In genomic region chr10:107011142-107011541, GRCm38 (mm10) we compare ENCODE assay signal across 26 mouse cellular contexts.
A peak's percentile ranks its signal among the peaks of the same experiment; 100 is the strongest.
DNase-seq lines count a peak whose midpoint lies in the region; ATAC-seq and TF ChIP-seq lines count a peak whose summit lies in the region.
"Had no signal": no experiment of that assay in that cellular context is flagged by ENCODE, and none has a peak within 500 bp of the region (broad histone marks: within the 10 kb centered on the region; RNA-seq: fewer than 3 reads in every experiment).

No protein-coding gene starts in this region.

- intact Hi-C loops in heart, postnatal 10 days (cut with DNase I), result no loop called here

- H3K4me2 ChIP-seq in heart, embryonic 13.5 days, result no peak overlapping the region
- H3K4me2 ChIP-seq in hindbrain, postnatal 0 days (ENCODE audit: low read depth, low read length), result no peak overlapping the region
- no peak overlapping the region for H3K4me2 ChIP-seq in hindbrain, embryonic 14.5 days (replicated peaks)
- no peak overlapping the region for H3K4me2 ChIP-seq in neural tube, embryonic 14.5 days (ENCODE audit: low read depth, low read length)
- H3K4me2 ChIP-seq: embryonic facial prominence, embryonic 12.5 days; forebrain, embryonic 13.5 days; forebrain, embryonic 15.5 days had no signal

- H3K27ac ChIP-seq in heart, embryonic 13.5 days (replicated peaks), result 0 out of 2 replicates have a peak overlapping the region, but pooled peaks have one; percentile 15
- H3K27ac ChIP-seq in hindbrain, postnatal 0 days, result no peak overlapping the region
- H3K27ac ChIP-seq in hindbrain, embryonic 14.5 days, result no peak overlapping the region
- H3K27ac ChIP-seq in neural tube, embryonic 14.5 days (ENCODE audit: low read depth, low read length), result no peak overlapping the region
- H3K27ac ChIP-seq: embryonic facial prominence, embryonic 10.5 days; embryonic facial prominence, embryonic 12.5 days; forebrain, embryonic 13.5 days; forebrain, embryonic 15.5 days had no signal

- H3K9ac ChIP-seq in heart, embryonic 13.5 days, result no peak overlapping the region
- no peak overlapping the region for H3K9ac ChIP-seq in hindbrain, postnatal 0 days (replicated peaks; ENCODE audit: low read length)
- H3K9ac ChIP-seq in hindbrain, embryonic 14.5 days, result no peak overlapping the region
- H3K9ac ChIP-seq in neural tube, embryonic 14.5 days (replicated peaks; ENCODE audit: low read depth, low read length), result no peak overlapping the region
- H3K9ac ChIP-seq: embryonic facial prominence, embryonic 12.5 days; forebrain, embryonic 13.5 days; forebrain, embryonic 15.5 days; forebrain, postnatal 0 days had no signal

- no peak for ATAC-seq in heart, embryonic 13.5 days (ENCODE audit: extremely low read depth, insufficient number of reproducible peaks, low FRiP score, low TSS enrichment)
- no peak for ATAC-seq in hindbrain, postnatal 0 days
- no peak for ATAC-seq in hindbrain, embryonic 14.5 days (ENCODE audit: low FRiP score)
- ATAC-seq in neural tube, embryonic 14.5 days (ENCODE audit: low read depth), result peak; percentile 49; the same call in 1 of the 2 replicates
- ATAC-seq: activated CD4-positive, CD25-positive, alpha-beta regulatory T cell, adult 4 months; CD4-positive, CD25-positive, alpha-beta regulatory T cell, adult 4 months; forebrain, embryonic 13.5 days; forebrain, embryonic 15.5 days; forebrain, postnatal 0 days; Patski had no signal

- WGBS in heart, embryonic 13.5 days, result 36% methylated on average over 2 of the region's 2 CpGs
- WGBS in hindbrain, postnatal 0 days, result 58% methylated on average over 2 of the region's 2 CpGs
- 76% methylated on average over 2 of the region's 2 CpGs for WGBS in hindbrain, embryonic 14.5 days
- WGBS in neural tube, embryonic 14.5 days, result 60% methylated on average over 2 of the region's 2 CpGs

- H3K4me3 ChIP-seq in heart, embryonic 13.5 days, result no peak overlapping the region
- H3K4me3 ChIP-seq in hindbrain, postnatal 0 days (ENCODE audit: low read length), result no peak overlapping the region
- no peak overlapping the region for H3K4me3 ChIP-seq in hindbrain, embryonic 14.5 days (replicated peaks; ENCODE audit: low read length)
- H3K4me3 ChIP-seq in neural tube, embryonic 14.5 days (ENCODE audit: low read depth, low read length), result no peak overlapping the region
- H3K4me3 ChIP-seq: embryonic facial prominence, embryonic 10.5 days; embryonic facial prominence, embryonic 12.5 days; forebrain, embryonic 13.5 days; forebrain, embryonic 15.5 days had no signal

- TF ChIP-seq CTCF in hindbrain, postnatal 0 days (IDR thresholded peaks at IDR 0.05; ENCODE audit: low read depth), result no peak

- no peaks in the 10 kb centered on the region for H3K4me1 ChIP-seq in heart, embryonic 13.5 days
- no peaks in the 10 kb centered on the region for H3K4me1 ChIP-seq in hindbrain, postnatal 0 days (ENCODE audit: insufficient read depth, low read length)
- H3K4me1 ChIP-seq in hindbrain, embryonic 14.5 days (replicated peaks; ENCODE audit: control insufficient read depth, insufficient read depth, low read length), result no peaks in the 10 kb centered on the region
- H3K4me1 ChIP-seq in neural tube, embryonic 14.5 days (ENCODE audit: control insufficient read depth, insufficient read depth, low read length), result no peaks in the 10 kb centered on the region
- H3K4me1 ChIP-seq: embryonic facial prominence, embryonic 10.5 days; embryonic facial prominence, embryonic 12.5 days; forebrain, embryonic 13.5 days; forebrain, embryonic 15.5 days had no signal

- DNase-seq in heart, postnatal 10 days, result no peak
- DNase-seq in hindbrain, postnatal 0 days (ENCODE audit: low spot score), result peak; percentile 8
- DNase-seq in hindbrain, embryonic 14.5 days (ENCODE audit: low spot score), result no peak
- DNase-seq in brain, adult 2 months (ENCODE audit: low read depth, low spot score), result peak; percentile 24
- DNase-seq in cerebellum, postnatal 10 days, result no peak
- DNase-seq in lung, postnatal 25 days (ENCODE audit: low spot score), result no peak
- DNase-seq: adrenal gland, adult 8-10 months; adrenal gland, postnatal 25 days; B cell, adult 2 months; cerebellum, adult 11 months; cerebellum, adult 18-20 months; cerebellum, adult 8-10 months; cerebellum, adult 9-11 months; cerebellum, postnatal 25 days; forebrain, postnatal 0 days had no signal

- no peaks in the 10 kb centered on the region for H3K9me3 ChIP-seq in heart, embryonic 13.5 days
- no peaks in the 10 kb centered on the region for H3K9me3 ChIP-seq in hindbrain, postnatal 0 days (ENCODE audit: low read length)
- no peaks in the 10 kb centered on the region for H3K9me3 ChIP-seq in hindbrain, embryonic 14.5 days (ENCODE audit: control insufficient read depth, low read length)
- no peaks in the 10 kb centered on the region for H3K9me3 ChIP-seq in neural tube, embryonic 14.5 days (ENCODE audit: control insufficient read depth, low read length)
- H3K9me3 ChIP-seq: embryonic facial prominence, embryonic 10.5 days; embryonic facial prominence, embryonic 12.5 days; forebrain, embryonic 13.5 days; forebrain, embryonic 15.5 days; G1E had no signal

- H3K27me3 ChIP-seq in heart, embryonic 13.5 days (replicated peaks), result no peaks in the 10 kb centered on the region
- H3K27me3 ChIP-seq in hindbrain, postnatal 0 days (ENCODE audit: insufficient read depth, low read length), result no peaks in the 10 kb centered on the region
- H3K27me3 ChIP-seq in hindbrain, embryonic 14.5 days (ENCODE audit: control insufficient read depth, insufficient read depth, low read length), result no peaks in the 10 kb centered on the region
- H3K27me3 ChIP-seq in neural tube, embryonic 14.5 days (ENCODE audit: control insufficient read depth, insufficient read depth, low read length), result no peaks in the 10 kb centered on the region
- H3K27me3 ChIP-seq: CH12.LX; embryonic facial prominence, embryonic 12.5 days; forebrain, embryonic 13.5 days; forebrain, embryonic 15.5 days; Patski had no signal

- H3K36me3 ChIP-seq in heart, embryonic 13.5 days, result no peaks in the 10 kb centered on the region
- H3K36me3 ChIP-seq in hindbrain, postnatal 0 days (ENCODE audit: insufficient read depth, low read length), result no peaks in the 10 kb centered on the region
- no peaks in the 10 kb centered on the region for H3K36me3 ChIP-seq in hindbrain, embryonic 14.5 days (replicated peaks; ENCODE audit: control insufficient read depth, insufficient read depth)
- H3K36me3 ChIP-seq in neural tube, embryonic 14.5 days (ENCODE audit: control insufficient read depth, insufficient read depth, low read length), result no peaks in the 10 kb centered on the region
- H3K36me3 ChIP-seq: embryonic facial prominence, embryonic 10.5 days; embryonic facial prominence, embryonic 12.5 days; forebrain, embryonic 15.5 days; G1E had no signal

Comparison
In these comparisons a context has a peak if more than half of its experiments do, and no peak if none do; other contexts are left out.
1. DNase-seq: peak in hindbrain, postnatal 0 days (single experiment) and brain, adult 2 months (single experiment); none in heart, postnatal 10 days (0 of 2), hindbrain, embryonic 14.5 days (single experiment), cerebellum, postnatal 10 days (0 of 2) and lung, postnatal 25 days (single experiment).